Mouse (Mus musculus) neutrophil, adult 5-6 weeks (primary cell): ENCODE measurements around the gene Pigk. TPM values are rescaled to one million over a fixed set of nuclear protein-coding genes. Genes with fewer than 3 reads are reported as not detected.

Experiments used
- ATAC-seq: fragments of 151-379, 151-347 bp; 2 replicates; pipeline ENCODE4 v1.8.0; 2017; ENCODE audit warnings: mild to moderate bottlenecking, moderate TSS enrichment; ENCODE audit not compliant: insufficient number of reproducible peaks, poor library complexity, low FRiP score, severe bottlenecking; ENCODE audit errors: extremely low read depth
- total RNA-seq: library from RNA; stranded (forward); fragments of 200-1000 nt; gene quantifications from 2 replicates; pipeline ENCODE4 v1.2.3, GENCODE M21; 2017

Gene Pigk
- total RNA-seq, 1 experiment from 2014 or later, result 23.5 TPM

GRCm38 (mm10) chr3:152820406-152820805 lies 106.5 kb downstream of the Pigk start:
- no peak for ATAC-seq

- ATAC-seq, result no peak
These were observed 107.3 kb downstream of the Pigk start for GRCm38 (mm10) chr3:152821202-152821601.

GRCm38 (mm10) chr3:152831377-152831776 lies 117.5 kb downstream of the Pigk start:
- no peak for ATAC-seq

- no peak for ATAC-seq
These were observed 118.1 kb downstream of the Pigk start for GRCm38 (mm10) chr3:152831974-152832373.

- ATAC-seq, result no peak
These were observed 118.5 kb downstream of the Pigk start for GRCm38 (mm10) chr3:152832436-152832835.

- no peak for ATAC-seq
These were observed 123.5 kb downstream of the Pigk start for GRCm38 (mm10) chr3:152837407-152837806.

- no peak for ATAC-seq
These were observed 124.0 kb downstream of the Pigk start for GRCm38 (mm10) chr3:152837938-152838337.

GRCm38 (mm10) chr3:152841264-152841663 lies 127.4 kb downstream of the Pigk start:
- no peak for ATAC-seq

GRCm38 (mm10) chr3:152842648-152843047 lies 128.7 kb downstream of the Pigk start:
- no peak for ATAC-seq

GRCm38 (mm10) chr3:152843925-152844324 lies 130.0 kb downstream of the Pigk start:
- ATAC-seq, result no peak

- no peak for ATAC-seq
These were observed 141.2 kb downstream of the Pigk start for GRCm38 (mm10) chr3:152855006-152855614.

- ATAC-seq, result peak; percentile 35; the same call in 1 of the 2 replicates
These were observed 142.2 kb downstream of the Pigk start for GRCm38 (mm10) chr3:152856095-152856494.

GRCm38 (mm10) chr3:152861450-152861849 lies 147.6 kb downstream of the Pigk start:
- no peak for ATAC-seq

- no peak for ATAC-seq
These were observed 148.1 kb downstream of the Pigk start for GRCm38 (mm10) chr3:152861978-152862377.

GRCm38 (mm10) chr3:152866035-152866965 lies 152.4 kb downstream of the Pigk start:
- no peak for ATAC-seq

GRCm38 (mm10) chr3:152867654-152868525 lies 154.0 kb downstream of the Pigk start:
- no peak for ATAC-seq

- no peak for ATAC-seq
These were observed 158.2 kb downstream of the Pigk start for GRCm38 (mm10) chr3:152872054-152872453.

GRCm38 (mm10) chr3:152872596-152872995 lies 158.7 kb downstream of the Pigk start:
- no peak for ATAC-seq
